Mouse (Mus musculus) heart, postnatal 0 days (tissue): ENCODE measurements at regions not wholly inside any gene's neighbourhood (a gene's known extent, or its start where the extent isn't known, plus 50 kb on each side); places are given as distances from the start of the nearest gene placed in this dataset.

Experiments
- CTCF ChIP-seq: IDR thresholded peaks from 2 replicates; pipeline ENCODE4 v1.5.1; 2016; ENCODE audit warnings: antibody characterized with exemption, control low read depth, low read depth
- EP300 ChIP-seq: IDR thresholded peaks from 2 replicates; pipeline ENCODE4 v1.6.1; 2016; ENCODE audit warnings: antibody characterized with exemption, low read depth

GRCm38 (mm10) chr15:60097141-60097540 lies 80.7 kb upstream of the 4933412E24Rik start:
- TF ChIP-seq CTCF (peak; percentile 80), EP300 (no peak)
